Mouse (Mus musculus): ENCODE measurements around the gene Foxa3. TPM values are rescaled to one million over a fixed set of nuclear protein-coding genes. Genes with fewer than 3 reads are reported as not detected.

Foxa3 gene
- total and polyA plus RNA-seq, 3 experiments, result not detected

- H3K27me3 ChIP-seq (ENCODE audit: control insufficient read depth in 1 of 2, insufficient read depth in 2 of 2, low read length in 2 of 2), result no peaks in the 10 kb centered on the region
- H3K4me3 ChIP-seq (ENCODE audit: control insufficient read depth in 1 of 2, insufficient read depth in 1 of 2, low read depth in 2 of 2, low read length in 2 of 2), result no peak overlapping the region
- DNase-seq (ENCODE audit: low read depth, low spot score), result peak; percentile 87
Measured at GRCm38 (mm10) chr7:19068707-19069106, 45.4 kb upstream of the Foxa3 start.

GRCm38 (mm10) chr7:19067935-19068334 is 44.6 kb upstream of the Foxa3 start:
- no peak for TF ChIP-seq EP300 (IDR thresholded peaks at IDR 0.05; ENCODE audit: low read depth in 1 of 2, low read length in 2 of 2)
- no peak for DNase-seq (ENCODE audit: low read depth, low spot score)
- Histone ChIP-seq H3K4me1 (ENCODE audit: control insufficient read depth in 1 of 2, insufficient read depth in 2 of 2, low read length in 2 of 2) (no peaks in the 10 kb centered on the region), H3K4me3 (ENCODE audit: control insufficient read depth in 1 of 2, insufficient read depth in 1 of 2, low read depth in 2 of 2, low read length in 2 of 2) (no peak overlapping the region), H3K27ac (ENCODE audit: control insufficient read depth, low read depth, low read length) (no peak overlapping the region), H3K79me2 (ENCODE audit: control insufficient read depth, insufficient read depth, low read length, poor library complexity) (no peaks in the 10 kb centered on the region), H3K27me3 (ENCODE audit: control insufficient read depth in 1 of 2, insufficient read depth in 2 of 2, low read length in 2 of 2) (no peaks in the 10 kb centered on the region), H3K36me3 (ENCODE audit: control insufficient read depth in 1 of 2, insufficient read depth in 2 of 2, low read length in 2 of 2) (no peaks in the 10 kb centered on the region), H3K9ac (ENCODE audit: control insufficient read depth, low read depth, low read length, poor library complexity, severe bottlenecking) (no peak overlapping the region), H3K9me3 (replicated peaks; ENCODE audit: insufficient read depth, low read length) (no peaks in the 10 kb centered on the region)

More at GRCm38 (mm10) chr7:19068707-19069106, 45.4 kb upstream of the Foxa3 start:
- no peaks in the 10 kb centered on the region for H3K79me2 ChIP-seq (ENCODE audit: control insufficient read depth, insufficient read depth, low read length, poor library complexity)
- no peak overlapping the region for H3K27ac ChIP-seq (ENCODE audit: control insufficient read depth, low read depth, low read length)
- no peaks in the 10 kb centered on the region for H3K36me3 ChIP-seq (ENCODE audit: control insufficient read depth in 1 of 2, insufficient read depth in 2 of 2, low read length in 2 of 2)
- TF ChIP-seq RAD21 (IDR thresholded peaks at IDR 0.05; ENCODE audit: low read depth, low read length) (peak; percentile 71), ELF1 (IDR thresholded peaks at IDR 0.05; ENCODE audit: low read depth, low read length) (no peak), ZNF384 (IDR thresholded peaks at IDR 0.05; ENCODE audit: low read depth, low read length) (peak; percentile 62), POLR2AphosphoS5 (IDR thresholded peaks at IDR 0.05; ENCODE audit: borderline replicate concordance, low read depth, low read length) (no peak), MYB (IDR thresholded peaks at IDR 0.05; ENCODE audit: low read depth, low read length) (no peak), RCOR1 (IDR thresholded peaks at IDR 0.05; ENCODE audit: low read depth, low read length) (no peak), UBTF (IDR thresholded peaks at IDR 0.05; ENCODE audit: borderline replicate concordance, insufficient read depth, low read depth, low read length) (no peak), TCF12 (IDR thresholded peaks at IDR 0.05; ENCODE audit: low read depth, low read length) (no peak), ZC3H11A (IDR thresholded peaks at IDR 0.05; ENCODE audit: low read depth, low read length) (peak; percentile 65), E2F4 (IDR thresholded peaks at IDR 0.05; ENCODE audit: borderline replicate concordance, low read depth, low read length) (no peak), KAT2A (conservative IDR thresholded peaks at IDR 0.05; ENCODE audit: low read depth, low read length) (no peak), MXI1 (IDR thresholded peaks at IDR 0.05; ENCODE audit: low read depth, low read length) (no peak), SIN3A (IDR thresholded peaks at IDR 0.05; ENCODE audit: low read length) (peak; percentile 61; the same call in 1 of the 2 replicates), CHD2 (IDR thresholded peaks at IDR 0.05; ENCODE audit: low read length) (no peak), MAX (IDR thresholded peaks at IDR 0.05; ENCODE audit: low read length) (no peak), ZKSCAN1 (IDR thresholded peaks at IDR 0.05; ENCODE audit: low read depth, low read length) (no peak), MEF2A (IDR thresholded peaks at IDR 0.05; ENCODE audit: extremely low read depth, insufficient replicate concordance, low read depth, low read length, poor library complexity, severe bottlenecking) (no peak), MYC (IDR thresholded peaks at IDR 0.05; ENCODE audit: low read depth, low read length) (no peak), TBP (IDR thresholded peaks at IDR 0.05; ENCODE audit: low read depth, low read length) (no peak), JUND (IDR thresholded peaks at IDR 0.05; ENCODE audit: low read depth, low read length) (no peak), EP300 (IDR thresholded peaks at IDR 0.05; ENCODE audit: low read depth in 1 of 2, low read length in 2 of 2) (no peak), POLR2AphosphoS2 (IDR thresholded peaks at IDR 0.05; ENCODE audit: low read length) (no peak), NELFE (IDR thresholded peaks at IDR 0.05; ENCODE audit: low read depth, low read length) (no peak), ETS1 (IDR thresholded peaks at IDR 0.05; ENCODE audit: low read depth, low read length) (no peak), POLR2A (IDR thresholded peaks at IDR 0.05; ENCODE audit: control insufficient read depth in 1 of 2, insufficient read depth in 1 of 2, low read depth in 1 of 2, low read length in 2 of 2, poor library complexity in 1 of 2) (no peak), SMC3 (IDR thresholded peaks at IDR 0.05; ENCODE audit: low read depth, low read length) (peak; percentile 87), GABPA (IDR thresholded peaks at IDR 0.05; ENCODE audit: low read depth, low read length) (no peak), USF1 (IDR thresholded peaks at IDR 0.05; ENCODE audit: low read depth, low read length) (no peak), GATA1 (IDR thresholded peaks at IDR 0.05; ENCODE audit: low read depth, low read length) (no peak), ZMIZ1 (IDR thresholded peaks at IDR 0.05; ENCODE audit: low read depth, low read length) (no peak), TAL1 (IDR thresholded peaks at IDR 0.05; ENCODE audit: low read length) (no peak), USF2 (IDR thresholded peaks at IDR 0.05; ENCODE audit: borderline replicate concordance in 1 of 2, insufficient read depth in 1 of 2, low read depth in 1 of 2, low read length in 2 of 2) (no peak), MAFK (IDR thresholded peaks at IDR 0.05; ENCODE audit: borderline replicate concordance, low read depth, low read length) (no peak), NRF1 (IDR thresholded peaks at IDR 0.05; ENCODE audit: insufficient read depth, low read depth, low read length, poor library complexity, severe bottlenecking) (no peak), HCFC1 (IDR thresholded peaks at IDR 0.05; ENCODE audit: low read depth, low read length) (no peak), CTCF (IDR thresholded peaks at IDR 0.05 in 2 of 3, conservative IDR thresholded peaks at IDR 0.05 in 1 of 3; ENCODE audit: control insufficient read depth in 1 of 3, insufficient read depth in 1 of 3, low read depth in 2 of 3, low read length in 3 of 3, poor library complexity in 1 of 3, severe bottlenecking in 1 of 3) (peak; percentile 81 to 86 (median 84)), CHD1 (IDR thresholded peaks at IDR 0.05; ENCODE audit: low read depth, low read length) (no peak), BHLHE40 (IDR thresholded peaks at IDR 0.05; ENCODE audit: borderline replicate concordance, low read depth, low read length) (no peak), MAZ (IDR thresholded peaks at IDR 0.05; ENCODE audit: low read depth, low read length) (no peak)
- no peaks in the 10 kb centered on the region for H3K4me1 ChIP-seq (ENCODE audit: control insufficient read depth in 1 of 2, insufficient read depth in 2 of 2, low read length in 2 of 2)
- H3K9ac ChIP-seq (ENCODE audit: control insufficient read depth, low read depth, low read length, poor library complexity, severe bottlenecking), result no peak overlapping the region
- no peaks in the 10 kb centered on the region for H3K9me3 ChIP-seq (replicated peaks; ENCODE audit: insufficient read depth, low read length)

All from MEL (cell line).